Mouse (Mus musculus) layer of hippocampus, postnatal 36 days (tissue): Measurements from ENCODE around the gene Trmt2b. TPM values are rescaled to one million over a fixed set of nuclear protein-coding genes. Genes with fewer than 3 reads are reported as not detected.
"Not testable (repeated sequence)": the region's sequence is repeated elsewhere in the genome, so short reads cannot be mapped to it uniquely, and the experiment has no call there.

Experiments
- DNase-seq, 2 experiments: peaks; one replicate each; pipeline ENCODE4 v3.0.0; 2022
- total RNA-seq, 2 experiments: library from RNA; stranded (reverse); gene quantifications; 2 replicates each; pipeline ENCODE4 v1.2.3; 2021

Trmt2b gene
- total RNA-seq, 2 experiments from 2014 or later, result 8.9 to 10.5 TPM

DNA sequence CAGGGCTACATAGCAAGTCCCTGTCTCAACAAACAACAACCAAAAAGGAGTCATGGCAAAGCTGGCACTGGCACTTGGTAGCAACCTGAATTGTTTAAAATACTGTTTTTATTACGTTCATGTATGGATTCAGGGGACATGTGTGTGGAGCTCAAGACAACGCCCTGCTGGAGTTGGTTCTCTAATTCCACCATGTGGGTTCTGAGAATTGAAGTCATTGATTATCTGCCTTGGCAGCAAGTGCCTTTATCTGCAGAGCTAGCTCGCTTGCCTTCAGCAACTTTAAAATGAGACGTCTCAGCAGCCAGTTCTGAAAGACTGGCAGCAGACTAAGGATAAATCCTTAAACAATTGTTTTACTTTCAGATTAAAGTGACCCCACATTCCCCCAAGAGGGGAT lies 58.6 kb downstream of the Trmt2b start:
- no peak for DNase-seq

DNA sequence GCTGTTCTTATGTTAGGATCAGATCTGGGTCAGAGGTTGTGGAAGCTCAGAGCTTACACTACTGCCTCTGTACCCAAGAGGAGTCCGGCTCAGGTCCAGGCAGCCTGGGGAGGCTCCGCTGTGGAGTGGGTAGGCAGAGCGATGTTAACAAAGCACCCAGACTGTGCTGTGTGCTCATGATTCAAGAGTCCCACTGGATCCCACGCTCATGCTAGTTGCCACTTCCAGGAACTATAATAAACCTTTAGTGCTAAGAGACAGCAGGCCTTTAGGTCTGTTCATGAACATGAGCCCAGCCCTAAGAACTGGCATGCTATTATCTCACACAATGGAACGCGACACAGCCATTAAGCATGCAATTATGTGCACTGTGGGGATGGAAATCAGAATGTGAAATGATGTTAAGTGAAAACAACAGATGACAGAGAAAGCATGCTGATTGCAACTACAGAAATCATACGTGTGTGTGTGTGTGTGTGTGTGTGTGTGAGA lies 65.6 kb downstream of the Trmt2b start:
- DNase-seq, result no peak

DNA sequence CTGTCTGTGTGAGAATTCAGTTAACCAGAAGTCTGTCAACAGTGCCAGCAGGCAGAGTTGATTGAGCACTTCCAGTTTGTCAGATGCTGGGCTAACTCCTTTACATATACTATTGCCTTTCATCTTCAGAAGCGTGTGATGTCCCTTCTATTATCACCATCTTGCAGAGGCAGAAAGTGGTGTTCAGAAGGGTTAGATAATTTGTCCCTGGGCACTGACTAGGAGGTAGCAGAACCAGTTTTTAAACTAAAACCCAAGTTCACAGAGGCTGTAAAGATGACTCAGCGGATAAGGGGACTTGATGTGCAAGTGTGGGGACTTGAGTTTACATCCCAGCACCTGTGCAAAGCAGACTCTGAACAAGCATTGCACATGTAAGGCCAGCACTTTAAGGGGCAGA lies 68.3 kb downstream of the Trmt2b start:
- DNase-seq, result no peak

DNA sequence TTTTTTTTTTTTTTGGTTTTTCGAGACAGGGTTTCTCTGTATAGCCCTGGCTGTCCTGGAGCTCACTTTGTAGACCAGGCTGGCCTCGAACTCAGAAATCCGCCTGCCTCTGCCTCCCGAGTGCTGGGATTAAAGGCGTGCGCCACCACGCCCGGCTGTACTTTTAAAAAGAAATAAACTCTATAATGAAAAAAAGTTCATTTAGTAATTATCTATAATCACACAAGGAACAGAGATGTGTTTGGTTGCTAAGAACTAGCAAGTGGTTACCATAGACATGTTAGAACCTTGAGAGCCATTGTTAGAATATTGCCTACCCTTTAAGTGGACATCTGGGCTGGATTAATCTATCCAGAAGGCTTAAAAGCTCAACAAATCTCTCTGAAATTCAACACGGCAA lies 89.6 kb downstream of the Trmt2b start, which contains the start of gene Arl13a:
Arl13a (plus strand) TSS at position 301 of the 400 bp plus-strand sequence.
- not testable (repeated sequence) for DNase-seq

DNA sequence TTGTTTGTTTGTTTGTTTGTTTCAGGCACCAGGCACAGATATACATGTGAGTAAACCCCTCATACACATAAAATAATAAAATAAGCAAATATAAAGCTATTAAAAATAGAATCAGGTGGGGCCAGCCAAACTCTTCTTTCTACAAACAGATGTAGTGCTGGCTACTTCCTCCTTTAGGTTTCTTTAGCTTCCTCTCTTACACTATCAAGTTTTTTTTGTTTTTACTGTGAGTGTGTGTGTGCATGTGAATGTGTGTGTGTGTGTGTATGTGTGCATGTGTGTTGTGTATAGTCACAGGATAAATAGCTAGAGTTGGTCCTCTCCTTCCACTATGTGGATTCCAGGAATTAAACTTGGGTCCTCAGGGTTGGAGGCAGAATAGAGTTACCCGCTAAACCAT lies 102.1 kb downstream of the Trmt2b start:
- no peak for DNase-seq

Other genes with a start within 250 kb of the Trmt2b start
- 100 to 1,000 TPM; 101 to 103 TPM for gene Cstf2, start 217.8 kb downstream of the Trmt2b start, total RNA-seq
- under 1 TPM; 0.38 to 0.50 TPM for gene Xkrx, start 114.9 kb downstream of the Trmt2b start, total RNA-seq
- not detected for gene Arl13a, start 89.5 kb downstream of the Trmt2b start, total RNA-seq
- not detected for gene Nox1, start 55.0 kb downstream of the Trmt2b start, total RNA-seq
- 10 to 100 TPM; 54.5 to 54.8 TPM for gene Tmem35a, start 18.2 kb upstream of the Trmt2b start, total RNA-seq
- 1 to 10 TPM in 1 of 2 experiments, under 1 TPM in 1; 0.45 to 1.1 TPM for gene Cenpi, start 31.1 kb upstream of the Trmt2b start, total RNA-seq
- gene Drp2, start 127.6 kb upstream of the Trmt2b start, total RNA-seq, result 10 to 100 TPM; 43.9 to 48.6 TPM
- gene Taf7l, start 199.5 kb upstream of the Trmt2b start, total RNA-seq, result not detected